Mouse (Mus musculus) bone marrow, adult 2 months (tissue): ENCODE data around the gene Gtsf1. TPM values are rescaled to one million over a fixed set of nuclear protein-coding genes. Genes with fewer than 3 reads are reported as not detected.

Experiments
- H3K27ac ChIP-seq: fragments of 200-500 bp; 2 replicates; pipeline ENCODE4 v1.5.1; 2012; ENCODE audit warnings: low read depth, mild to moderate bottlenecking, control low read depth, inconsistent platforms, low read length; ENCODE audit not compliant: control insufficient read depth, poor library complexity, insufficient read depth
- H3K4me1 ChIP-seq: fragments of 200-500 bp; 2 replicates; pipeline ENCODE4 v1.6.1; 2011; ENCODE audit warnings: low read length; ENCODE audit not compliant: control insufficient read depth, insufficient read depth
- H3K4me3 ChIP-seq: fragments of 200-500 bp; replicated peaks from 2 replicates; pipeline ENCODE3; 2011; ENCODE audit warnings: mild to moderate bottlenecking, low read depth, low read length, control low read depth; ENCODE audit not compliant: control insufficient read depth
- CTCF ChIP-seq: fragments of 200-500 bp; IDR thresholded peaks from 2 replicates; pipeline ENCODE4 v1.5.1; 2011; ENCODE audit warnings: low read length, control low read depth; ENCODE audit not compliant: control insufficient read depth, insufficient read depth
- POLR2A ChIP-seq: fragments of 200-500 bp; IDR thresholded peaks from 2 replicates; pipeline ENCODE4 v1.6.1; 2011; ENCODE audit warnings: low read depth, mild to moderate bottlenecking, control low read depth, low read length, borderline replicate concordance; ENCODE audit not compliant: control insufficient read depth
- WGBS: fragments of 180-500 bp; shearing (Covaris S2); methylation state at CpG from one replicate; pipeline ENCODE4 v1.1.7; 2018; 5-methylcytosine and 5-hydroxymethylcytosine counted together
- polyA plus RNA-seq: library from polyadenylated mRNA; stranded (reverse); fragments of >200 nt; gene quantifications from 2 replicates; pipeline ENCODE4 v1.2.4, GENCODE M21; 2011; ENCODE audit warnings: low replicate concordance; ENCODE audit not compliant: missing spikeins, insufficient read depth, insufficient read length

Gtsf1 gene
- polyA plus RNA-seq, 1 experiment: 2.9 TPM

DNA sequence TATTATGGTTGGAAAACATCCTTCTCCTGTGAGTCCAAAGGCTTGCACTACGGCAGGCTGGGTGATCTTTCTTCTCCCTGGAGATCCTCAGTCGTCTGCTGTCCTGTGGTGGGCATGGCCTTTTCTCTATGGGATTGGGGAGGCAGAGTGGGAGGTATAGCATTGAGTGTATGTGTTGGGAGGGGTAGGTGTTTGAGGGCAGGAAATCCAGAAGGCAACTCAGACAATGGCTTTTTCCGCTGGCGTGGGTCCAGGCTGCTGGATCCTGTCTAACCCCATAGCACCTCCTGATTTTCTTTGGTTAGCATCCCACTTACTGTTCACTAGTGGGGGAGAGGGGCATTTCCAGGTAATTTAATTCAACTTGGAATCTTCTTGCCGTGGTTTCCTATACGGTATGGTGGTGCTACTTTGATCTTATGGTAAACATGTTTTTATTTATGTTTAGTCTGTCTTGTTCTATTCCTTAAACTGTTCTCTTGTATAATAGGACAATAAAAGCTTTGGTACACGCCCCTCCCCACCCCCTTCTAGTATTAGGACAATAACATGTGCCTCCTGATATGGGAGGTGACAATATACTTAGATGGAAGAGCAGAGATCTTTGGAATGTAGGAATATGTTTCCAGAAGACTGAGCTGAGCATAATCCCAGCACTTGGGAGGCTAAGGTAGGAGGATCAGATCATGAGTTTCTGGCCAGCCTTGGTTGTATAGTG, 46.3 kb downstream of the Gtsf1 start:
- Histone ChIP-seq H3K27ac (no peak overlapping the region), H3K4me1 (no peaks in the 10 kb centered on the region; the same call in 1 of the 2 replicates), H3K4me3 (no peak overlapping the region)
- WGBS: 66% methylated on average over 7 of the region's 7 CpGs
- TF ChIP-seq POLR2A (no peak), CTCF (no peak)

DNA sequence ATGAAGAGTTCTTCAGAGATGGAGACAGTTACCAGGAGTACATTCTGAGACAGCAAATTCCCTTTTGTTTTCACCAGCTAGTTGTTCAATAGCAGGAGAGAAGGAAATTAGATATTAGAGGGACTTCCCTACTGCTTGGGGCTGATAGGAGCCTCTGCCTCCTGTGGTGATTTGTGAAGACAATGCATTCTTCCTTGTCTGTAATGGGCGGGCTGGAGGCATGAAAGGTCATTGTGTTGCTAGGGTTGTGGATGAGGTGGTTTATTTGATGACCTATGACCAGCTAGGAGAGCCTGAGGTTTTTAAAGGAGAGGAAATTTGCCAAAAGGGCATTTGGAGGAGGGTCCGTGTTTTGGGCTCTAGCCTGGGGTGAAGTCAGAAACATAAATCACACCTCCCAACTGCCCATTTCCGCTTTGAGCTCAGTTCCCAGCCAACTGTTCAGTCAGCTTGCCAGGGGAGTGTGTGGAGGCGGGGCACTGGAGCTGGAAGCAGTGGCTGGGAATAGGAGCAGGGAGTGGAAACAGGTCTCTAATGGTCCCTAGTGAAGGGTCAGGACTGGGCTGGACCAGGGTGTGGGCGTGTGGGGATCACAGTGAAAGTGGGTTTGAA, 47.4 kb downstream of the Gtsf1 start:
- 37% methylated on average over 5 of the region's 5 CpGs for WGBS
- no peak overlapping the region for H3K4me3 ChIP-seq
- H3K4me1 ChIP-seq: no peaks in the 10 kb centered on the region; the same call in 1 of the 2 replicates
- H3K27ac ChIP-seq: no peak overlapping the region
- TF ChIP-seq CTCF (no peak), POLR2A (no peak)

- H3K4me3 ChIP-seq: no peak overlapping the region
- 53% methylated on average over 2 of the region's 2 CpGs for WGBS
- no peak overlapping the region for H3K27ac ChIP-seq
- no peaks in the 10 kb centered on the region; the same call in 1 of the 2 replicates for H3K4me1 ChIP-seq
- TF ChIP-seq POLR2A: no peak
- TF ChIP-seq CTCF: no peak
Measured at GRCm38 (mm10) chr15:103382075-103382474, 48.2 kb downstream of the Gtsf1 start.

DNA sequence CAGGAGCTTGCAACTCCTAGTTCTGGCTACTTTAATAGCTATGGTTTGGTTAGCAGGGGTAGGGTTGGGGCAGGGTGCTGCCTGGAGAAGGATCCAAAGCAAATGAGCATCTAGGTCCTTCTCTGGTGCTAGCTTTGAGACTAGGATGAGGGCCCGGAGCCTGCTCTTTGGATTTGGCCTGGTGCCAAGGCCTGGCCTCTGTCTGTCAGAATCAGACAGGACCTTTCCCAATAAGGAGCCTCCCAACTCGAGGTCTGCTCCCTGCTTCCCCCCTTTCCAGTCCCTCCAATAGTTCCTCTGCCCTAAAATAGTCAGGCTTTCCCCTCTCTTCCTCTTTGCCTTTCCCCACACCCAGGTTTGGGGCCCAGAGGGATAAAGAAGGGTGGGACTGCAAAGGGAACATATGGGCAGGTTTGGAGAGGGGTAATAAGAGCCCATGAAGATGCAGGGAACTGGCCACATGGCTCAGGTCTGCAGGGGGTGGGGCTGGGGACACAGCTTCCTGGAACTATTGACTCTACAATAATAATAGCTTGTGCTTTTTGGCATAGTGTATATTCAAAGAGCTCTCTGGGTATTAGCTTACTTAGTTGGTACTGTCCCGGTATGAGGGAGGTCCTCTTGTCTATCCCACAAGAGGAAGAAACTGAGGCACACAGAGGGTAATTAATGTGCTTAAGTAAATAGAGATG, 51.5 kb downstream of the Gtsf1 start:
- H3K4me1 ChIP-seq: no peaks in the 10 kb centered on the region; the same call in 1 of the 2 replicates
- no peak overlapping the region for H3K27ac ChIP-seq
- WGBS: 43% methylated on average over 3 of the region's 3 CpGs

DNA sequence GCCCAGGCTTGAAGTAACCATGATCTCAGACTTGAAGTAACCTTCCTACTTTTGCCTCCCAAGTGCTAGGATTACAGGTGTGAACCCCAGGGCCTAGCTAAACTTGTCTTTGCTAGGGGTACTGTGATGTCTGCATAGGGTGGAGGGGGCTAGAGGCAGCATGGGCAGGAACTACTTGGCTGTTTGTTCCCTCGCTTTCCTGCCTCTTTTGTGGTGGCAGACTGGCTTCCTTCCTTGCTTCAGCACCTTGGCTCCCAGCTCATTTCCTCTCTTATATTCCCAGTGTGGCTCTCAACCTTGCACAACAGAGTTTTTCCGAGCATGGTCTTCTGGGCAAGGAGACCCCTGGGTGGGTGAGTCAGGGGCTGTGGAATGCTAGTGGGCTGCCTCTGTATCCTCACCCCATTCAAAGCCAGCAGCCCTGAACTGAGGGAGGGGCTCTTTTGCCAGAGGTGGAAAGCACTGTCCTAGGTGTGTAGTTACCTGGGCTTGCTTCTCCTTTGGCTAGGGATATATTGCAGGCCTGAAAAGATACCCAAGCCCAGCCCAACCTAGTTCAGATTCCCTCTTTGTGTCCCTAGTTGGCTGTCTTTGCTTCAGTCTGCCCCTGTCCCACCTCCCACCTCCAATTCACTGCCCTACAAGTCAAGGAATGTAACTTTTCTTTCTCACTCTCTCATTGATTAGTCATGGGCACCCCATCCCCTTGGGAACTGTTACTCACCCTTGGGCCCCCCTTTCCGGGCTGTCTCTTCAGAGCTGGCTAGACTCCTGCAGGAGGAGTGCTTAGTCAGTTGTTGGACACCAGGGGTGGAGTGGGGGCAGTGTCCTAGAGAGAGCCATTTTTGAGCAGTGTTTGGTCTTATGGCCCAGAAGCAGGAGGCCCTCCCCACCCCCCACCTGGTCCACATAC, 52.3 kb downstream of the Gtsf1 start:
- Histone ChIP-seq H3K27ac (no peak overlapping the region), H3K4me3 (no peak overlapping the region), H3K4me1 (no peaks in the 10 kb centered on the region; the same call in 1 of the 2 replicates)
- WGBS: 36% methylated on average over 3 of the region's 3 CpGs
- TF ChIP-seq POLR2A (no peak), CTCF (no peak)

More for the DNA sequence above, 51.5 kb downstream of the Gtsf1 start:
- H3K4me3 ChIP-seq: no peak overlapping the region
- no peak for TF ChIP-seq POLR2A

GRCm38 (mm10) chr15:103376837-103377269, 53.4 kb downstream of the Gtsf1 start:
- H3K4me3 ChIP-seq: no peak overlapping the region
- no peak overlapping the region for H3K27ac ChIP-seq
- TF ChIP-seq CTCF (no peak), POLR2A (no peak)
- no peaks in the 10 kb centered on the region; the same call in 1 of the 2 replicates for H3K4me1 ChIP-seq
- 61% methylated on average over 8 of the region's 8 CpGs for WGBS

GRCm38 (mm10) chr15:103375112-103375800, 55.0 kb downstream of the Gtsf1 start:
- H3K27ac ChIP-seq: no peak overlapping the region
- TF ChIP-seq CTCF (no peak), POLR2A (no peak)
- 55% methylated on average over 4 of the region's 4 CpGs for WGBS
- no peaks in the 10 kb centered on the region; the same call in 1 of the 2 replicates for H3K4me1 ChIP-seq
- H3K4me3 ChIP-seq: no peak overlapping the region
